Mouse (Mus musculus) spleen, adult 2 months (tissue): ENCODE data around the gene Mpzl3.

ENCODE experiments used
- CTCF ChIP-seq: fragments of 200-500 bp; IDR thresholded peaks from 2 replicates; pipeline ENCODE4 v1.5.1; 2011; ENCODE audit warnings: mild to moderate bottlenecking, inconsistent platforms; ENCODE audit not compliant: insufficient read depth, insufficient read length, insufficient replicate concordance; ENCODE audit errors: extremely low read depth
- POLR2A ChIP-seq: fragments of 200-500 bp; IDR thresholded peaks from 2 replicates; pipeline ENCODE4 v1.6.1; 2011; ENCODE audit warnings: low read depth, low read length, inconsistent platforms

- TF ChIP-seq CTCF (no peak), POLR2A (no peak)
These were observed 72.0 kb downstream of the Mpzl3 start for GRCm38 (mm10) chr9:45126941-45127340.
